In genomic region chr7:16052684-16053083, GRCm38 (mm10) we compare ENCODE assay signal across 8 mouse cellular contexts. TPM values are rescaled to one million over a fixed set of nuclear protein-coding genes. Genes with fewer than 3 reads are reported as not detected.
DNase-seq lines count a peak whose midpoint lies in the region; ATAC-seq lines count a peak whose summit lies in the region.

No protein-coding gene starts in this region.

- H3K36me3 ChIP-seq in hindbrain, embryonic 15.5 days, result no peaks in the 10 kb centered on the region

- H3K4me2 ChIP-seq in hindbrain, embryonic 15.5 days, result peak overlapping the region; percentile 59

- peaks cover 31% of the 10 kb centered on the region for H3K4me1 ChIP-seq in hindbrain, embryonic 15.5 days (replicated peaks)

- WGBS in hindbrain, embryonic 15.5 days, result under 1% methylated on average over 24 of the region's 24 CpGs

- ATAC-seq in hindbrain, embryonic 15.5 days (ENCODE audit: low FRiP score, low read depth), result peak; percentile 90

- peak overlapping the region; percentile 44 for H3K4me3 ChIP-seq in hindbrain, embryonic 15.5 days

- peak overlapping the region; percentile 37 for H3K9ac ChIP-seq in hindbrain, embryonic 15.5 days

- peak; percentile 90 for DNase-seq in WW6 (ENCODE audit: low read depth, low spot score)
- DNase-seq in cerebellum, postnatal 36 days, result peak; percentile 85 to 88
- peak; percentile 83 to 90 for DNase-seq in frontal cortex, postnatal 36 days (ENCODE audit: low spot score in 2 of 2)
- DNase-seq in left cerebral cortex, adult 11 months (ENCODE audit: low spot score), result peak; percentile 90
- DNase-seq in lung, postnatal 36 days, result peak; percentile 98
- DNase-seq in retina, embryonic 14.5 days (ENCODE audit: low spot score), result peak; percentile 99
- DNase-seq in thymus, postnatal 36 days, result peak; percentile 94 to 96

- no peaks in the 10 kb centered on the region for H3K9me3 ChIP-seq in hindbrain, embryonic 15.5 days

- H3K27ac ChIP-seq in hindbrain, embryonic 15.5 days (replicated peaks), result peak overlapping the region; percentile 75

- no peaks in the 10 kb centered on the region for H3K27me3 ChIP-seq in hindbrain, embryonic 15.5 days

RNA-seq across cellular contexts. Expression of gene Bicra, which starts 5.0 kb away (rescaled TPM):
- polyA plus RNA-seq in hindbrain, embryonic 15.5 days (2015; fragmentation: Nextera tagmentation; extraction: Ambion mirVana), result 7.5 and 8.7 TPM in 2 replicates

RNA-seq across cellular contexts. Expression of gene Zfp541, which starts 8.9 kb away (rescaled TPM):
- polyA plus RNA-seq in hindbrain, embryonic 15.5 days (2015; fragmentation: Nextera tagmentation; extraction: Ambion mirVana), result 0.06 and 0.26 TPM in 2 replicates

RNA-seq across cellular contexts. Expression of gene Napa, which starts 45.6 kb away (rescaled TPM):
- polyA plus RNA-seq in hindbrain, embryonic 15.5 days (2015; fragmentation: Nextera tagmentation; extraction: Ambion mirVana), result 218 and 239 TPM in 2 replicates

Comparison
In these comparisons a context has a peak if more than half of its experiments do, and no peak if none do; other contexts are left out.
1. Peak in every context shown above with its lines: DNase-seq, ATAC-seq, H3K4me3 ChIP-seq and H3K27ac ChIP-seq.